Mouse (Mus musculus) spleen, postnatal 36 days (tissue): ENCODE results near the gene Ppm1m.

Source experiments
- DNase-seq, 2 experiments: peaks; one replicate each; pipeline ENCODE4 v3.0.0; 2022; ENCODE audit warnings: low spot score in 2 of 2, mixed read lengths in 1 of 2

The Ppm1m gene

DNA sequence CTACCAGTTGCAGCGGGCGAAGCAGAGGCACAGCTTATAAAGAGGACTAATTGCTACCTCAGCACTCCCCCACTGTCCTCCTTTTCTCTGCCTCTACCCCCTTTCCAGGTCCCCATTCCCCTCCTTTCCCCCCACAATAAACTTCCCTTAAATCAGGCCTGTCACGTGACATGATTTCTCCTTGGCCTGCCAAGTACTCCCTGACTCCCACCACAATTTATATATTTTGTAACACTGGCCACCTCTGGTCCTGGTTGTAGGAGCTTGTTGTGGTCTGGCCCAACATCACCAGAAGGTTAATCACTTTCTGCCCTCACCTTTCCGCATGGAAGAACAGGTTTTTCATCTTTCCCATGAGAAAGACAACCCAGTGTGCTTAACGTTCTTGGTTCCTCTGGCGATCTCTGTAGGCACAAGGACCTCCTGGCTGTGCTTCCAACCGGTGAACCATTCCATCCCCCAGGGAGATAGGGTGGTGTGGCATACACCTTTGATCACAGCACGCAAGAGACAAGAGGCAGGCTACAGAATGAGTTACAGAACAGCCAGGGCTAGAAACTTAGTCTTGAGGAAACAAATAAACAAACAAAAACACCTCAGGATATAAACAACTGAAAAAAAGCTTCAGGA lies 21.5 kb upstream of the Ppm1m start:
- no peak for DNase-seq

DNA sequence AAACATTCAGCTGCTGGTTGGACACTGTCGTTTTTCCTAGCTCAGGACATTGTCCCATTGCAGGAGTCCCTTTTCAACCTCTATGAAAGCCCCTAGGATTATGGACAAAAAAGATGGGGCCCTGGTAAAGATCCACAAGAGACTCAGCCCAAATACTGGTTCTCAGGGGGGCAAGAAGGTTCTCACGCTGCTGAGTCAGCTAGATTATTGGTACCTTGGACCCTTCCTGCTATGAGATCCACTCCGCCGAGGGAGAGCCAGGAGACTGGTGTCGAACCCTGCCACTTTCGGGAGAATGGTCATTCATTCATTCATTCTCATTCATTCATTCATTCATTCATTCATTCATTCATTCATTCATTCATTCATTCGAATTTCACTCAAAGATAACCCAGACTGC lies 17.4 kb upstream of the Ppm1m start:
- DNase-seq, result no peak

DNA sequence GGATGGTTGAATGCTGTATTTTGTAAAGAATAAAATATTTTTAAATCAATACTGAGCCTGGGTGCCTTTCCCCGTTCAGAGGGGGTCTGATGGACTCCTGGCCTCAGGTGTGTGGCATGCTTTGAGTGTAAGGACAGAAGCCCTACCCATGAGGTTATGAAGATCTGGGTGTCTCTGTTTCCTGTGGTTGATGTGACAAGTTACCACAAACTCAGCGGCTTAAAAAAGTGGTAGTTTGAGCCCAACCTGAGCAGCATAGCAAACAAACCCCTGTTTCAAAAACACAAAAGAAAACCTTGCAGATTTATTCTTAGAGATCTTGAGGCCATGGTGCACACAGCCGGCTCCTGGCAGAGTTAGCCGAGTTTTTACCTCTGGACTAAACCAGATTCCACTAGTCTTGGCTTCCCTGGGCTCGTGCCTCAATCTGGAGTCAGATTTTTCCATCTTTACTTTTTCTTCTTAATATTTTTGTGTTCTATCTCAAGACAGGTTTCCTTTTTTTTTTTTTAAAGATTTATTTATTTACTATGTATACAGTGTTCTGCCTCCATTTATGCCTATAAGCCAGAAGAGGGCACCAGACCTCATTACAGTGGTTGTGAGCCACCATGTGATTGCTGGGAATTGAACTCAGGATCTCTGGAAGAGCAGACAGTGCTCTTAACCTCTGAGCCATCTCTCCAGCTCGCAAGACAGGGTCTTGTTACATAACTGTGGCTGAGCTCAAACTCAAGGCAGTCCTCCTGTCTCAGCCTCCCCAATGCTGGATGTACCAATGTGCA lies 16.0 kb upstream of the Ppm1m start:
- no peak for DNase-seq

DNA sequence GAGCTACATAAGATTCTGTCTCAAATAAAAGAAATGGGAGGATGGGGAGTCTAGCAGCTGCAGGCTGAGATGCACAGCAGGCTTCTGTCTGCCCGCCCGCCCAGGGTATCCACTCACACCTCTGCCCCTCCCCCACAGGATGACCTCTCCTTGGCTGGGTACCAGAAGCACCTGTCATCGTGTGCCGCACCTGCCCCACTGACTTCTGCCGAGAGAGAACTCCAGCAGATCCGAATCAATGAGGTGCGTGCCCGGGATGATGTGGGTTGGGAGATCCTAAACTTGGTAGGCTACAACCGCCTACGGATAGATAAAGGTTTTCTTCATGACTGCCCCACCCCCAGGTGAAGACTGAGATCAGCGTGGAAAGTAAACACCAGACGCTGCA lies 13.0 kb upstream of the Ppm1m start:
- no peak for DNase-seq

DNA sequence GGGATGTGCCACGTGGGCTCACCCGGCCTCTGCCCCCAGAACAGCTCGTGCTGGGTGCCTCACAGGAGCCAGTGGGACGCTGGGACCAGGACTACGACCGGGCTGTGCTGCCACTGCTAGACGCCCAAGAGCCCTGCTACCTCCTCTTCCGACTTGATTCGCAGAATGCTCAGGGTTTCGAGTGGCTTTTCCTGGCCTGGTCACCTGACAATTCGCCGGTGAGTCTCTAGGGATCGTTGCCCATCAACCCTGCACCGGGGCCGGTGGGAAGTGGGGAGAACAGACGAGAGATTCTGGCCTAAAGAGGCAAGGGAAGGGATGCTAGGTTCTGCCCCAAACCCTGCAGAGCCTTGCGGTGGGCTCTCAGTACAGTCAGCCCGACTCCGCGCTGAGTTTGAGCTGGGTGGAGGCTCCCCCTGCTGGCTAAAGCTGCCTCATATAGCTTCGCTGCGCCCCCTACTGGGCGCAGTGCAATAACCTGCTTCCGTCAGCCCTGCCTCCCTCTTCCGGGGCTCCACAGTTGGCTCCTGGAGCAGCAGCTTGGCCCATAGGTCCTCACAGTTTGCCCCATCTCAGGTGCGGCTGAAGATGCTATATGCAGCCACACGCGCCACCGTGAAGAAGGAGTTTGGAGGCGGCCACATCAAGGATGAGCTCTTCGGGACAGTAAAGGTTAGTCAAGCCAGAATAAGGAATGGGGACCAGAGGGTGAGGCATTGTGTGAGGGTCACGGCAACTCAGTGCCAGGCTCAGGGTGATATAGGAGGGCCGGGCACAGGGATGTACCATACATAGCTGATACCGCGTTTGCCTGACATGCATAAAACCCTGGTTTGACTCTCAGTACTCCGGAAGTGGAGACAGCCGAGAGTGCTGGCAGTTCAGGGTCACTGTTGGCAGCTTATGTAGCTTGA lies 12.4 kb upstream of the Ppm1m start:
- peak; percentile 71 to 74 for DNase-seq

DNA sequence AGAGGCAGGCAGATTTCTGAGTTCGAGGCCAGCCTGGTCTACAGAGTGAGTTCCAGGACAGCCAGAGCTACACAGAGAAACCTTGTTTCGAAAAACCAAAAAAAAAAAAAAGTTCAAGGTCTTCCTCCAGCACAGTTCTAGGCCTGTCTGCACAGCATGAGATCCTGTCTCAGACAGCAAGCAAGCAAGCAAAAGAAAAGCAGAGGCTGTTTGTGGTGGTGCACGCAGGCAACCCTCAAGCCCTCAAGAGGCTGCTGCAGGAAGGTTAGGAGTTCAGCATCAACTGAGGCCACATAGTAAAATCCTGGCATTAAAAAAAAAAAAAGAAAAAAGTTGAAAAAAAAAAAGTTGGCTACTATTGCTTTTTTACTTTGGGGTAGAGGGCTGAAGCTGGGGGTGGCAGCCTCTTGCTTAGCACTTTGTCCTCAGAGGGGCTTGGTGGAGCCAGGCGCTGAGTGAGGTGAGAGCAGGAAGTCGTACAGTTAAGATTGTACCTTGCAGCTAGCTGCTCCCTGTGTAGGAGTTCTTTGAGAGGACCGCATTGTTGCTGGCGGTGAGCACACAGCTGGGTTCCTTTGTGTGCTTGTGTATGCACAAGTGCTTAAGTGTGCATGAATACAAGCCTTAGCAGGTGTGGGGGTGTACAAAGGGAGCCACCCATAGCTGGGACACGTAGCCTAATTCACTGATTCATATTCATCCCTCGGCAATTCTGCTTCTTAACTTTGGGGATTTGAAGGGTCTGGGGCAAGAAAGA lies 11.5 kb upstream of the Ppm1m start:
- no peak for DNase-seq

DNA sequence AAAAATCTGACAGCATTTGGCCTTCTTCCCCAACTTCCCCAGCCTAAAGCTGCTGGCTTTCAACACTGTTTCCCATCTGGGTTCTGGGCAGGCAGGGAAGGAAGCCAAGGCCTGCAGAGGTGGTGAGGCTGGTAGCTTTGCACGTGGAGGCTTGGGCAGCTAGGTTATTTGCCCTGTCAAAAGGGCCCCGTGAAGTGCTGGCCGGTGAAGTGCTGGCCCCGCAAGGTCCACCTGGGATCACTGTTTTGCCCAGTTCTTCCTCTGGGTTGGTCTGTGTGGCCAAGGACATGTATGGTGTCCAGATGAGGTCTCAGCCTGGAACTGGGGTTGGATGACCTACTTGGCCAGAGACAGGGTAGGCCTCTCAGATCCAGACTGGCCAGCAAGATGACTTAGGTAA lies 10.4 kb upstream of the Ppm1m start:
- no peak for DNase-seq

DNA sequence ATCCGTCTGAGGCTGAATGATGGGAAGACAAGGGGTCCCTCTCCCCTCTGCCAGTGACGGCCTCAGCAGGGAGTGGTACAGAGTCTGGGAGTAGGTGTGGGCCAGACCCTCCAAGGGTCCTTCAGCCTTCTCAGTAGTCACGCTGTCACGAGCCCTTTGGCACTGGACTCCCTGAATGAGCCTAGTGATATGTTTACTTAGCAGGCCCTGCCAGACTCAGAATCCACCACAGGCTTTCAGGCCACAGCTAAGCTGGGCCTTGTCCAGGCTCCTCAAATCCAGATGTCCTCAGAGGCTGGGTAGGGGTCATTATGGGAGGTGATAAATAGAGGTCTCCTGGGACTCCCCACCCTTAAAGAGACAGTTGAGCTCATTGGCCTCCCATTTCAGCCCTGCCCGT lies 8.6 kb upstream of the Ppm1m start:
- DNase-seq, result no peak

DNA sequence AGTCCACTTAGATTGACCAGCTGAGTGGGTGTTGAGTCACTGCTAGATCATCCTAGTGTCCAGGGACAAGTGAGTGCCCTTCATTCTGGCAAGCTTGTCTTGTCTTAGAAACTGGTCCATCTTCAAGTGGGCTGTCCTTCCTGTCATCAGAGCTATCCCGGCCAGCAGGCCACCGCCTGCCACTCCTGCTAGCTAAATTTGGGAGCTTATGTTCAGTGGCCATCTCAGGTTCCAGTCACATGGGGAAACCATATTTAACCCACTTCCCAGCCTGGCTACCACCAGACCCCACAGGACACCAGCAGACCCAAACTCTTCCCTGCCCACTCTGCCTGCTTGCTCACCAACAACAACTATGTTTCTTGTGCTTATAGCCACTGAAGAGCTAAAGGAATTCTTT lies 7.0 kb upstream of the Ppm1m start:
- DNase-seq, result no peak

DNA sequence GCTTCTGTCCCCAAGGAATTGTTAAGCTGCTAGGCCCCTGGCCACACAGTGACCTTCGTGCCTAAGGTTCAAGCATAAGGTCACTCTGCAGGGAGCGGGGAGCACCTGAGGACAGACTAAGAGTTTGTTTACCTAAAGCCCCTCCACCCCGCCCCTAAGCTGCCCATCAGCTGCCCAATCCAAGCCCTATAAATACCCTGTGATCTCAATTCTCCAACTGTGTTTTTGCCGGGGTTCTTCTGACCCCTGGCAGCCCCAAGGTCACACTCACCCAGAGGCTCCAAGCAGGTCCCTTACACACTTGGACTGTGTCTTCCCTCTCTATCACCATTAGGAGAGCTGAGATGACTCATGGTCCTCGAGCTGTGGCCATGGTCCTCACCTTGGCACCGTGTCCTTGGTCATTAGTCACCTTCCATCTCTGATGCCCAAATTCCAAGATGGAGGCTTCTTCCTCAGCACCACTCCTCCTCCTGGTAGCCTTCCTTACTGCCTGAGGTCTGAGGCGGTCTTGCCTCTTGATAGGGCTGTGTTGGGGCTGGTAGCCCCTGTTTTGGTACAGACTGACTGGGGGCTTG lies 6.3 kb upstream of the Ppm1m start:
- DNase-seq, result no peak

DNA sequence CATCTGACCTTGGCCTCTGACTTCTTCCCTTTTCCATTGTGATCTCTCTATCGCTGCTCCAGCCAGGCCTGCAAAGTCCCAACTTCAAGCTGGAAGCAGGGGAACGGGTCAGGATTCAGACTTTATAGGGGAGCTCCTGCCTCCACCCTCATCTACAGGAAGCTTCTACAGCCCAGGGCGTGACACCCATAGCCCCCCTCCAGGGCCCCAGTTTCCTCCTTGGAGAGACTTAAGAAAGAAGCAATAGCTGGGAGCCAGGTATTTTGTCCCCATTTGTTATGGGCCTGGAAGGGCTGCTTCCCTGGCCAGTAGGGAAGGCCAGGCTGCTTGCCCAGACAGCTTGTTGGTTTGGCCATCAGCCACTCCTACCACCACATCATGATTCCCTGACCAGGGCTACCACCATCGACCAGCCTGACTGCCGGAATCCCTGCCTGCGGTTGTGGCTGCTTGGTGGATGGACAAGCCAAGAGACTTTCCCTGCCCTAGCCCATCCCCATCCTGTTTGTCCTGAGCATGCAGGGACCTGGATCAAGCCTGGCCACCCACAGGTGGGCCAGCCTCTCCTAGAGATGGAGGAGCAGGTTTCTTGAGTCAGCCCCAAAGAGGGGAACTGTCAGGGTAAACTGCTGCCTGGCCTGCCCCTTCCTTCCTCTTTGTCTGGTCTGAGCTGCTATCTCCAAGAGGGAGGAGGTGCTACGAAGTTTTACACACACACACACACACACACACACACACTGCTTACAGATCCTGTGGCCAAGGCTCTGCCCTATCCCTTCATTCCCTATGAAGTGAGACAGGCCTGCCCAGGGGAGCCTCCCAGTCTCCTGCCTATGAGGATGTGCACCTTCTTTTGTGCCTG lies 4.7 kb upstream of the Ppm1m start:
- peak in 1 of 2 experiments; percentile 55 for DNase-seq

DNA sequence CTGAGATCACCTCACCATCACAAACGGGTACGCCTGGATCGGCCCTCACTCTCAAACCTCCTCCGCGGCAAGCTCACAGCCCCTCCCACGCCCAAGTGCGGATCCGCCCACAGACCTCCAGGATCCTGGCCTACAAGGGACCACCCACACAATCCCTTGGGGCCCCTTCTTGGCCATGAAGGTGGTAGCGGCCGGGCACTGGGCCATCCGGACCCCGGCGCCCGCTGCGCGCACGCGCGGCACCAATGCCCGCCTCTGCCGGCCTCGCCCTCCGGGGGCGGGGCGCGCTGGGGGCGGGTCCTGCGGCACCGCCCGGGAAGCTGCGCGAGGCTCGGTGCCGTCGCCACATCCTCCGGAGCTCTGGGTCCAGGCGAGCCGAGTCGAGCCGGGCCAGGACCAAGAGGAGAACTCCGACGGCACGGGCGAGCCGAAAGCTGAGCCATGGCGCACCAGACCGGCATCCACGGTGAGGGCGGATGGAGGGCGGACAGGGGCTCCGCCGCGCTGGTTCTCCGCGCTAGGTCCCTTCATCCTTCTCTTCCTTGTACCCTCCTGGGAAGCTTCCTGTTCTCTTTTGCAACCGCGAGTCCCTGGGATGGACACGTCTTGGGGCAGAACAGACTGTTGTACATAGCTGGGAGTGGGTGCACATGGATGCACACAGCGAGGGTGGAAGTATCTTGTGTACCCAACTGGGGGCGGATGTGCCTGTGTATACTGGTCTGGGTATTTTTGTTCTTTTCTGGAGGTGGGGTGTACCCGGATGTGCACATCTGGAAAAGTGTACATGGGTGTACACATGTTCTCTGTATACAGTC lies 3.5 kb upstream of the Ppm1m start, which contains the start of gene Twf2:
TSS of gene Twf2 (plus strand) at position 290 of the 818 bp plus-strand sequence.
- DNase-seq, result peak; percentile 91 to 93

DNA sequence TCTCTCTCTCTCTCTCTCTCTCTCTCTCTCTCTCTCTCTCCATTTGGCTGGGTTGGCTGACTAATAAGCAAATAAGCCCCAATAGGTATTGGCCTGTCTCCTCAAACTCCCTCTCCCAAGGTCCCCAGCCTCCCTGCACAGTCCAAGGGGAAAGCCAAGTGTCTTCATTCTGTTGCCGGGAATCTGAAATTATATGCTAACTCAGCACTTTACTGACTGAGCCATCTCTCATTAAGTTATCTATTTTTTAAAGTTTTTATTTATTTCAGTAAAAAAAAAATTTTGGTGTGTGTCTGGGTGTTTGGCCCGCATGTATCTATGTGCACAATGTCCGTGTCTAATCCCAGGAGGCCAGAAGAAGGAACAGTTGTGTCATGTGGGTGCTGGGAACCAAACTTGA lies 2.3 kb upstream of the Ppm1m start:
- no peak for DNase-seq

DNA sequence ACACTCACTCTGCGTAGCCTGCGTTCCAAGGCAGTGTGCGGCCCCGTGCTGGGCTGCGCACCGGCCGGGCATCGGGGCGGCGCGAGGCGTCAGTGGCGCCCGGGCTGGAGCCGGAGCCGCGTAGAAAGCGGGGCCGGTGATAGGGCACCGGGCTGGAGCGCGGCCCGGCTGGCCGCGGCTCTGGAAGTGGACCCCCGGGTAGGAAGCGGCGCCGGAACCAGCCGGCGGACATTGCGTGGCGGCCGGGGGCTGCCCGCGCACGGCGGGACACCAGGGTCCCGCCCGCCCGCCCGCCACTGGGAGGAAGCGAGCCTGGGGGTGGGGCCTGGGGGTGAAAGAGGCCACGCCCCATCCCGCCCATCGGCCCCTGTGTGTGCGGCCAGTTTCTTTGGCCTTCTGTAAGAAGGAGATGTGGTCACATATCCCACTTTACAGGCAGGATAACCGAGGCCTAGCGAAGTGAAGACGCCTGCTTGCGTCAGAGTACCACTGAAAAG lies 536 bp downstream of the Ppm1m start:
- DNase-seq, result peak; percentile 80

DNA sequence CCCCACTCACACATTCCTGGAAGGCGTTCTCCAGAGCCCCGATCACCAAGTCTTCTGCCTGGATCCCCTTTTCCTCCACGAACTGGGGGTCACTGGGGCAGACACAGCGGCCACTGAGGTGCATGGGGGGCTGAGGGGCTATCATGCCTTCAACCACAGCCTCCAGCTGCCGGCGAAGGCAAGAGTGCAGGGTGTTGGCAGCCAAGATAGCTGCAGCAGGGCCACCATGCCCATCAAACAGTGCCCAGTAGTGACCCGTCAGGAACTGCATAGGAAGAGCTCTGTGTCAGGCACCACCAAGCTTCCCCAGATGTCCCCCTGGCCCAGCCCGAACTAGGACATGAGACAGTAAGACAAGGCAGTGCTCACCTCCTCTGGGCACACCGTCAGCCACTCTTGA lies 1.8 kb downstream of the Ppm1m start:
- no peak for DNase-seq

DNA sequence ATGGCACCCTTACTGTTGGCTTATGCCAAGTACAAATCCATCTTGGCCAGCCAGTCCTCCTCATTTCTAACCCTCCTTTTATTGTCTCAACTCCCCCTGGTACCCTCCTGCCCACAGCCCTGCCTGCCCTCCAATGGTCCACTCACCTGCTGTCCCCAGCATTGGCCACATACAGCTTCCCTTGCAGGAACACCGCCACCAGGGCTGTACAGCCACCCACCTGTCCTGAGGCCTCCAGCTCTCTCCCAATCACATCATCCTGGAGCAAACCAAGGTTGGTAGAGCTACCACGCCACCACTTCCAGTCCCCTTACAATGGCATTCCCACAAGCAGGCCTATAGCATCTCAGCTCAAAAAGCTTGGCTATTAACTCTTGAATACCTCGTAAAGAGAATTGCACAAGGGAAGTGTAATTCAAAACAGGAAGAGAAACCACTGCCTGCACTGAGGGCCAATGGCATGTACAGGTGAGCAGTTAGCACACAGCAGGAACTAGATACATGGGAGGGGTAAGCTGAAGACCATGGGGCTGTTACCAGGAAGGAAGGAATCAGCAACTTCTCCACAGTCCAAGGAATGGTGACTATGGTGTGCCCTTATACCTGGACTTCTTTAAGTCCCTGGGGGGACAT lies 2.3 kb downstream of the Ppm1m start:
- DNase-seq, result peak; percentile 54 to 65

DNA sequence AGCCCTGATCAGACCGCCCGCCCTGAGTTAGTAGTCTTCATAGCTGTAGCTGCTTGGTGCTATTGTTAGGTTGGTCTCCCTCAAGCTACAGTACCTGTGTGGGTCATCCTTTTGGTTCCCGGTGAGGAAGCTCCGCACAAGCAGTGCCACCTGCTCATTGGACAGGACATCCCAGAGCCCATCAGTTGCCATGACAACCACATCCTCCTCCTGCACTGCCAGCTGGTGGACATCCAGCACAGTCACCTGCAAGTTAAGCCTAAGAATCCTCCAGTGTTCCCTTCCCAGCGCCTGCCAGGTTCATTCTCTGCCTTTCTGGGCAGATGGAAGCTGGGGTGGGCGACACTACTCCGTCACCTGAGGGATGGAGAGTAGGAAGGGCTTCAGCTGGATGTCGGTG lies 3.9 kb downstream of the Ppm1m start:
- no peak for DNase-seq

DNA sequence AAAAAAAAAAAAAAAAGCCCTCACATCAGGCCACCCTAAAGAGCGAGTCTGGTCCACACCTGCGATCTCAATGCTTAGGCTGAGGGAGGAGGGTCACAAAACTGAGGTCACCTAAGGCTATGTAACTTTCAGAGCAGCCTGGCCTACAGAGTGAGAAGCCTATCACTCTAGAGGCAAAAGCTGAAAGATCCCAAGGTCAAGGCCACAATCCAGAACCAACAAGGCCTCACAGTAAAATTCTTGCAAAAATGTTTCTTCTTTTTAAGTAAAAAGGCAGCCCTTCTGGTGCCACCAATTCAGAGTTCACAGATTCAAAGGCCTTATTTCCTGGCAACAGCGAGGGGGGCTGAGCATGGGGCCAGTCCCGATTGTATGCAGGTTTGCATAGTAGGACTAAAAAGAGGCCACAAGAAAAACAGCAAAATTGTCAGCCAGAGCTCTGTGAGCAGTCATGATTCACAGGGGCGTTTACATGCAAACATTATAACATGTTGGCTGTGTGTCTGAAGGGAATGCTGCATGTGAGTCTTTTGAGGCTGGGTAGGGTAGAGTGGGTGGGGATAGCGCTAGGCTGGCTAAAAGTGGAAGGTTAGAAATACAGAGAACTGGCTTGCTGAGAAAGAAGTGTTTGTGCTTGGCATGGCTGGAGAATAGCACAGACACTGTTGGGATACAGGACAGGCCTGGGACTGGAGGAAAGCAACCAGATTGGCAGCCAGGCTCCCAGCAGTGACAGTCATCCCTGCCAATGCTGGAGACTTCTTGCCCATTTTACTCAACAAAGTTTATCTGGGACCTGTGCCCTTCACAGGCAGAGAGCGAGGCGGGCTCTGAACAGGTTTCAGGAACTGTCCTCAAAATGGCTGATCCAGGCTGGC lies 5.4 kb downstream of the Ppm1m start:
- no peak for DNase-seq
